Mouse (Mus musculus): ENCODE results near the gene Zbtb49. TPM values are rescaled to one million over a fixed set of nuclear protein-coding genes. Genes with fewer than 3 reads are reported as not detected.

Zbtb49 gene
- total RNA-seq, 2 experiments from 2014 or later = 3.5 to 4.0 TPM

Other genes starting within 250 kb of the Zbtb49 start
- gene Stx18, start 181.7 kb downstream of the Zbtb49 start, total RNA-seq (2021) = 10 to 100 TPM; 17.8 to 18.0 TPM
- 1 to 10 TPM; 5.7 to 8.3 TPM for gene Nsg1, start 60.5 kb downstream of the Zbtb49 start, total RNA-seq (2021)
- 10 to 100 TPM; 15.5 to 17.4 TPM for gene Lyar, start within 50 bp of the Zbtb49 start, total RNA-seq (2021)
- 10 to 100 TPM; 12.9 to 13.4 TPM for gene Tmem128, start 39.7 kb upstream of the Zbtb49 start, total RNA-seq (2021)
- 1 to 10 TPM in 1 of 2 experiments, under 1 TPM in 1; 0.32 to 5.2 TPM for gene Otop1, start 55.5 kb upstream of the Zbtb49 start, total RNA-seq (2021)
- gene Drd5, start 98.9 kb upstream of the Zbtb49 start, total RNA-seq (2021) = not detected